Mouse (Mus musculus) MEL (cell line): ENCODE measurements around the gene Rsbn1l. TPM values are rescaled to one million over a fixed set of nuclear protein-coding genes. Genes with fewer than 3 reads are reported as not detected.
A peak's percentile ranks its signal among the peaks of the same experiment; 100 is the strongest.

Source experiments
- DNase-seq: peaks from one replicate; pipeline ENCODE4 v3.0.0; 2011; ENCODE audit warnings: low read depth, low spot score
- H3K27ac ChIP-seq: 2 replicates; pipeline ENCODE4 v1.5.1; 2012; ENCODE audit warnings: low read depth, mild to moderate bottlenecking, control low read depth, low read length, moderate library complexity; ENCODE audit not compliant: control insufficient read depth
- H3K27me3 ChIP-seq, 2 experiments: fragments of 150-350 bp in 1 of 2; sonication (generic) in 1 of 2; 2 replicates each; pipeline ENCODE4 v1.6.1; 2012; ENCODE audit warnings: low read length in 2 of 2, mild to moderate bottlenecking in 2 of 2, improper control_type of control experiment in 1 of 2, moderate library complexity in 1 of 2; ENCODE audit not compliant: insufficient read depth in 2 of 2, control insufficient read depth in 1 of 2
- H3K36me3 ChIP-seq, 2 experiments: 2 replicates each; pipeline ENCODE4 v1.6.1; 2012 to 2014; ENCODE audit warnings: low read length in 2 of 2, improper control_type of control experiment in 1 of 2, inconsistent platforms in 1 of 2, mild to moderate bottlenecking in 1 of 2; ENCODE audit not compliant: insufficient read depth in 2 of 2, control insufficient read depth in 1 of 2
- H3K4me1 ChIP-seq, 2 experiments: fragments of 150-350 bp in 1 of 2; sonication (generic) in 1 of 2; 2 replicates each; pipeline ENCODE4 v1.6.1; 2012; ENCODE audit warnings: low read length in 2 of 2, improper control_type of control experiment in 1 of 2, mild to moderate bottlenecking in 1 of 2; ENCODE audit not compliant: insufficient read depth in 2 of 2, control insufficient read depth in 1 of 2
- H3K4me3 ChIP-seq, 2 experiments: fragments of 150-350 bp in 1 of 2; sonication (generic) in 1 of 2; 2 replicates each; pipeline ENCODE4 v1.5.1; 2012; ENCODE audit warnings: low read depth in 2 of 2, low read length in 2 of 2, mild to moderate bottlenecking in 2 of 2, moderate library complexity in 2 of 2, control low read depth in 1 of 2, improper control_type of control experiment in 1 of 2; ENCODE audit not compliant: control insufficient read depth in 1 of 2, insufficient read depth in 1 of 2
- H3K79me2 ChIP-seq: 2 replicates; pipeline ENCODE4 v1.6.1; 2012; ENCODE audit warnings: mild to moderate bottlenecking, low read length, moderate library complexity; ENCODE audit not compliant: control insufficient read depth, poor library complexity, insufficient read depth
- H3K9ac ChIP-seq: 2 replicates; pipeline ENCODE4 v1.6.1; 2012; ENCODE audit warnings: low read depth, mild to moderate bottlenecking, control low read depth, low read length, moderate library complexity; ENCODE audit not compliant: control insufficient read depth, poor library complexity, severe bottlenecking
- H3K9me3 ChIP-seq: fragments of 150-350 bp; sonication (generic); replicated peaks from 2 replicates; pipeline ENCODE4 v1.6.1; 2012; ENCODE audit warnings: mild to moderate bottlenecking, low read length, improper control_type of control experiment, moderate library complexity; ENCODE audit not compliant: insufficient read depth
- CHD1 ChIP-seq: IDR thresholded peaks from 2 replicates; pipeline ENCODE4 v1.6.1; 2012; ENCODE audit warnings: low read depth, mild to moderate bottlenecking, inconsistent platforms, low read length, improper control_type of control experiment
- CHD2 ChIP-seq: IDR thresholded peaks from 2 replicates; pipeline ENCODE4 v1.6.1; 2011; ENCODE audit warnings: low read length, improper control_type of control experiment
- CTCF ChIP-seq, 3 experiments: IDR thresholded peaks in 2 of 3; conservative IDR thresholded peaks in 1 of 3; 2 replicates each; pipeline ENCODE4 v1.5.1; 2011 to 2012; ENCODE audit warnings: low read length in 3 of 3, low read depth in 2 of 3, mild to moderate bottlenecking in 2 of 3, improper control_type of control experiment in 1 of 3, inconsistent platforms in 1 of 3, mixed read lengths in 1 of 3, moderate library complexity in 1 of 3; ENCODE audit not compliant: control insufficient read depth in 1 of 3, insufficient read depth in 1 of 3, poor library complexity in 1 of 3, severe bottlenecking in 1 of 3
- ELF1 ChIP-seq: IDR thresholded peaks from 2 replicates; pipeline ENCODE4 v1.6.1; 2014; ENCODE audit warnings: low read depth, mild to moderate bottlenecking, inconsistent platforms, low read length, improper control_type of control experiment, moderate library complexity
- EP300 ChIP-seq, 2 experiments: IDR thresholded peaks; 2 replicates each; pipeline ENCODE4 v1.6.1; 2011; ENCODE audit warnings: improper control_type of control experiment in 2 of 2, low read length in 2 of 2, low read depth in 1 of 2, mild to moderate bottlenecking in 1 of 2
- ETS1 ChIP-seq: IDR thresholded peaks from 2 replicates; pipeline ENCODE4 v1.6.1; 2012; ENCODE audit warnings: low read depth, mild to moderate bottlenecking, inconsistent platforms, low read length, improper control_type of control experiment, moderate library complexity
- HCFC1 ChIP-seq: IDR thresholded peaks from 2 replicates; pipeline ENCODE4 v1.6.1; 2012; ENCODE audit warnings: low read depth, mild to moderate bottlenecking, inconsistent platforms, low read length, improper control_type of control experiment, moderate library complexity
- KAT2A ChIP-seq: conservative IDR thresholded peaks from 2 replicates; pipeline ENCODE4 v1.6.1; 2012; ENCODE audit warnings: low read depth, low read length, improper control_type of control experiment, inconsistent platforms
- MAFK ChIP-seq: IDR thresholded peaks from 2 replicates; pipeline ENCODE4 v1.6.1; 2011; ENCODE audit warnings: low read depth, mild to moderate bottlenecking, low read length, improper control_type of control experiment, borderline replicate concordance
- MAX ChIP-seq: IDR thresholded peaks from 2 replicates; pipeline ENCODE4 v1.6.1; 2011; ENCODE audit warnings: low read length, improper control_type of control experiment
- MYC ChIP-seq: IDR thresholded peaks from 2 replicates; pipeline ENCODE4 v1.6.1; 2011; ENCODE audit warnings: low read depth, mild to moderate bottlenecking, low read length, improper control_type of control experiment, moderate library complexity
- NELFE ChIP-seq: IDR thresholded peaks from 2 replicates; pipeline ENCODE4 v1.6.1; 2011; ENCODE audit warnings: low read depth, low read length, improper control_type of control experiment
- NRF1 ChIP-seq: IDR thresholded peaks from 2 replicates; pipeline ENCODE4 v1.6.1; 2014; ENCODE audit warnings: low read depth, mild to moderate bottlenecking, inconsistent platforms, low read length, improper control_type of control experiment, moderate library complexity; ENCODE audit not compliant: poor library complexity, insufficient read depth, severe bottlenecking
- POLR2A ChIP-seq, 2 experiments: IDR thresholded peaks; 2 replicates each; pipeline ENCODE4 v1.6.1; 2011 to 2012; ENCODE audit warnings: low read length in 2 of 2, mild to moderate bottlenecking in 2 of 2, control low read depth in 1 of 2, improper control_type of control experiment in 1 of 2, low read depth in 1 of 2, moderate library complexity in 1 of 2; ENCODE audit not compliant: control insufficient read depth in 1 of 2, insufficient read depth in 1 of 2, poor library complexity in 1 of 2
- RAD21 ChIP-seq: IDR thresholded peaks from 2 replicates; pipeline ENCODE4 v1.6.1; 2011; ENCODE audit warnings: mild to moderate bottlenecking, low read depth, low read length, improper control_type of control experiment
- SMC3 ChIP-seq: IDR thresholded peaks from 2 replicates; pipeline ENCODE4 v1.6.1; 2011; ENCODE audit warnings: low read depth, low read length, improper control_type of control experiment
- TBP ChIP-seq: IDR thresholded peaks from 2 replicates; pipeline ENCODE4 v1.8.0; 2011; ENCODE audit warnings: low read depth, low read length, improper control_type of control experiment
- UBTF ChIP-seq: IDR thresholded peaks from 2 replicates; pipeline ENCODE4 v1.6.1; 2012; ENCODE audit warnings: low read depth, mild to moderate bottlenecking, inconsistent platforms, low read length, improper control_type of control experiment, moderate library complexity, borderline replicate concordance; ENCODE audit not compliant: insufficient read depth
- USF1 ChIP-seq: IDR thresholded peaks from 2 replicates; pipeline ENCODE4 v1.6.1; 2014; ENCODE audit warnings: low read depth, mild to moderate bottlenecking, inconsistent platforms, low read length, improper control_type of control experiment, moderate library complexity
- USF2 ChIP-seq, 2 experiments: IDR thresholded peaks; 2 replicates each; pipeline ENCODE4 v1.6.1; 2011 to 2012; ENCODE audit warnings: improper control_type of control experiment in 2 of 2, low read length in 2 of 2, borderline replicate concordance in 1 of 2, inconsistent platforms in 1 of 2, low read depth in 1 of 2, mild to moderate bottlenecking in 1 of 2; ENCODE audit not compliant: insufficient read depth in 1 of 2
- ZC3H11A ChIP-seq: IDR thresholded peaks from 2 replicates; pipeline ENCODE4 v1.6.1; 2012; ENCODE audit warnings: low read depth, mild to moderate bottlenecking, inconsistent platforms, low read length, improper control_type of control experiment
- ZKSCAN1 ChIP-seq: IDR thresholded peaks from 2 replicates; pipeline ENCODE4 v1.6.1; 2012; ENCODE audit warnings: low read depth, mild to moderate bottlenecking, inconsistent platforms, low read length, improper control_type of control experiment, moderate library complexity
- ZMIZ1 ChIP-seq: IDR thresholded peaks from 2 replicates; pipeline ENCODE4 v1.6.1; 2012; ENCODE audit warnings: low read depth, mild to moderate bottlenecking, inconsistent platforms, low read length, improper control_type of control experiment, moderate library complexity
- polyA plus RNA-seq, 2 experiments: library from polyadenylated mRNA; stranded (reverse) in 1 of 2; unstranded in 1 of 2; fragments of >175 nt in 1 of 2; fragments of >200 nt in 1 of 2; gene quantifications; 2 replicates each; pipeline versions ENCODE4 v1.2.1 to v1.2.4; 2012; ENCODE audit warnings: low replicate concordance in 2 of 2, low read depth in 1 of 2; ENCODE audit not compliant: insufficient read length in 2 of 2, insufficient read depth in 1 of 2, missing spikeins in 1 of 2
- total RNA-seq: library from RNA; depleted of rRNA; stranded (reverse); fragments of 300-350 nt; gene quantifications from 2 replicates; pipeline ENCODE4 v1.2.3, GENCODE M21; 2012

Rsbn1l gene
- total and polyA plus RNA-seq, 3 experiments, result 5.0 to 78.2 (median 17.4) TPM

DNA sequence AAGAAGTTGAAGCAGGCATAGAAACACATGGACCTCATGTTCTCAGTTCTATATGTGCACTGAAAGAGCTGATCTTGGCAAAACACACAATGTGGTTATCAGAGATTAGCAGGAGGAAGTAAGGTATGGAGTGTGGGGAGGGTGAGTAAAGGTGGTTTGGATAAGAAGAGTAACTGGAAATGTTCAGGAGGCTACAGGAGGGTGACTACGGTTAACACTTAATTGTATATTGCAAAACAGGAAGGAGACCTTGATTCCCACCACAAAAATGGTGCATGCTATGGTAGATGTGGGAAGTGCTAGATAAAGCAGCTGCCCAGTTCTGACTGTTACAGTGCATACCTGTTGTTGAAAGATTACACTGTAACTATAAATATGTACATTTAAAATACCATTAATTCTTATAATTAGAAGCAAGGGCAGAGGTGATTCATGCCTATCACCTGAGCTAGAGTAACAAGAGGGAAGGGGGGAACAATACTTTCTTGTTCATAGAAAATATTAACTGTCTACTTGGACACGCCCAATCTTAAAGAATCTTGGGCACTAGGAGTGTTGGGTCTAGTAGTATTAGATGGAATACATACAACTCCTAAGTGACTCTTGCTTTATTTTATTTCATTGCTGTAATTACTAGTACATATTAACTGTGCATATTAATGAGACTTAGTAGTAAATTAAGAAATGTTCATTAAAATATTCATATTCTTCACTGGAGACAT lies 58.6 kb downstream of the Rsbn1l start (continued):
- TF ChIP-seq SMC3 (no peak; the same call in 1 of the 2 replicates), KAT2A (peak; percentile 51; the same call in 1 of the 2 replicates), EP300 (IDR thresholded peaks at IDR 0.05; ENCODE audit: low read depth in 1 of 2, low read length in 2 of 2) (peak; percentile 99), USF2 (IDR thresholded peaks at IDR 0.05; ENCODE audit: borderline replicate concordance in 1 of 2, insufficient read depth in 1 of 2, low read depth in 1 of 2, low read length in 2 of 2) (no peak), MAX (peak; percentile 91)
- TF ChIP-seq, all 39 proteins: peak for 20

- Histone ChIP-seq H3K9ac (peak overlapping the region; percentile 19; the same call in 1 of the 2 replicates), H3K79me2 (peaks cover 47% of the 10 kb centered on the region), H3K27me3 (no peaks in the 10 kb centered on the region), H3K4me1 (peaks cover 18 to 19% of the 10 kb centered on the region in 2 experiments), H3K4me3 (peak overlapping the region; percentile 10 to 90), H3K27ac (no peak overlapping the region), H3K36me3 (peaks cover 2 to 31% of the 10 kb centered on the region in 2 experiments), H3K9me3 (no peaks in the 10 kb centered on the region)
- no peak for DNase-seq
- TF ChIP-seq NRF1, result no peak
- TF ChIP-seq KAT2A, result no peak
- TF ChIP-seq ZKSCAN1, result no peak
- TF ChIP-seq CHD1, result no peak
- no peak for TF ChIP-seq MAFK
- TF ChIP-seq MAX, result no peak
- no peak for TF ChIP-seq USF1
- no peak for TF ChIP-seq ZC3H11A
- TF ChIP-seq POLR2A (IDR thresholded peaks at IDR 0.05; ENCODE audit: control insufficient read depth in 1 of 2, insufficient read depth in 1 of 2, low read depth in 1 of 2, low read length in 2 of 2, poor library complexity in 1 of 2), result no peak
- no peak for TF ChIP-seq RAD21
These were observed 72.1 kb downstream of the Rsbn1l start for GRCm38 (mm10) chr5:20884036-20884620.

DNA sequence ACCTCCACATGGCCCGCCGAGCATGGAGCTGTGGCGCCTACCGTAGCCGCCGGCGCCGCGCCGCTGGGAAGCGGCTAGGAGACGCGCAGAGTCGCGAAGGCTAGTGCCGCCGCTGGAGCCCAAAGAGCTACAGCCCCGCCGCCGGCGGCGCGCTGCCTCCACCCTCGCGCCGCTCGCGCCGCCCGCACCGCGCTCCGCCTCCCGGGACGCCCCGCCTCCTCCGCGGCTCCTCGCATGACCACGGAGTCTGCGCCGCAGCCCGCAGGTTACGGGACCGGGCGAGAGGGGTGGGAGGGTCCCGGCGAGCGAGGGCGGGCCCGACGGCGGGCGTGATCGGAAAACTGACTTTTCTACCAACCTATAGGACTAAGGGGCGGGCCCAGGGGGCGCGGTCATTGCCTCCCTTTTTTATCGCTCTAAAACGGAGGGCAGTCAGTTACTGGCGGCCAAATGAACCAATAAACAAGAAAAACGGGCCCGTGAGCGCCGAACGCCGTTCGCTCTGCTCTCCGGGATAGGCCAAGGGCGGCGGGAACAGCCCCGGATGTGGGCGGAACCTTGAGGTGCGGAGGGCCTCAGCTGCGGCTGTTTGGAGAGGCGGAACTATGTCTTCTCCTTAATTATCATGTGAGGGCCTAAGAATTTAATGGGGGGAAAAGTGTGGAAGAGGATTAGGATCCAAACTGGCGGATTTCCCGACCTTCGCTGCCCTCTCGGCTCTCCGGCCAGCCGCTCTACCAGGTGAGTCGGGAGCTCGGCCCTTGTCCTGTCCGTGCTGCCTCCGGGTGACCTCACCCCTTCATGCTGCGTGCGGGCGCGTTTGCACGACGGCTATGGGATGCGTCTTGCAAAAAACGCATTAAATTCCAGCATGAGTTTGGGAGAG lies 74.0 kb downstream of the Rsbn1l start, which contains the start of the genes Phtf2 and Tmem60:
Gene Phtf2, minus strand, starts transcription at position 210 of the 886 bp plus-strand sequence.
Gene Tmem60, plus strand, starts transcription at position 277 of the 886 bp plus-strand sequence.
- peak within 1 kb of the TSS; percentile 82 to 91 for H3K4me3 ChIP-seq
- H3K4me1 ChIP-seq, result peaks cover 24 to 27% of the 10 kb centered on the region in 2 experiments
- H3K36me3 ChIP-seq, result peaks cover 2 to 47% of the 10 kb centered on the region in 2 experiments
- H3K27ac ChIP-seq, result peak within 1 kb of the TSS; percentile 68
- no peaks in the 10 kb centered on the region for H3K27me3 ChIP-seq
- H3K9ac ChIP-seq, result peak within 1 kb of the TSS; percentile 92
- H3K79me2 ChIP-seq, result peaks cover 54% of the 10 kb centered on the region
- no peaks in the 10 kb centered on the region for H3K9me3 ChIP-seq
- peak; percentile 100 for DNase-seq
- peak; percentile 85 for TF ChIP-seq HCFC1
- 0 out of 2 replicates have a peak, but pooled peaks have one; percentile 18 for TF ChIP-seq MYC
- TF ChIP-seq NELFE, result peak; percentile 88
- TF ChIP-seq CTCF (IDR thresholded peaks at IDR 0.05 in 2 of 3, conservative IDR thresholded peaks at IDR 0.05 in 1 of 3; ENCODE audit: control insufficient read depth in 1 of 3, insufficient read depth in 1 of 3, low read depth in 2 of 3, low read length in 3 of 3, poor library complexity in 1 of 3, severe bottlenecking in 1 of 3), result no peak
- 0 out of 2 replicates have a peak, but pooled peaks have one; percentile 76 for TF ChIP-seq UBTF
- TF ChIP-seq ETS1, result peak; percentile 10; the same call in 1 of the 2 replicates
- peak; percentile 85 for TF ChIP-seq ZMIZ1
- TF ChIP-seq EP300 (IDR thresholded peaks at IDR 0.05; ENCODE audit: low read depth in 1 of 2, low read length in 2 of 2), result no peak
- TF ChIP-seq CHD2, result peak; percentile 88
- TF ChIP-seq CHD1, result no peak
- TF ChIP-seq ELF1, result peak; percentile 68
- TF ChIP-seq MAX, result peak; percentile 82
- TF ChIP-seq RAD21, result no peak; the same call in 1 of the 2 replicates
- peak; percentile 88 to 92 for TF ChIP-seq POLR2A (IDR thresholded peaks at IDR 0.05; ENCODE audit: control insufficient read depth in 1 of 2, insufficient read depth in 1 of 2, low read depth in 1 of 2, low read length in 2 of 2, poor library complexity in 1 of 2)
- TF ChIP-seq TBP, result peak; percentile 70
